Mouse (Mus musculus): ENCODE data around the gene Zfp870.
"Not testable (repeated sequence)": the region's sequence is repeated elsewhere in the genome, so short reads cannot be mapped to it uniquely, and the experiment has no call there.

Zfp870 gene

DNA sequence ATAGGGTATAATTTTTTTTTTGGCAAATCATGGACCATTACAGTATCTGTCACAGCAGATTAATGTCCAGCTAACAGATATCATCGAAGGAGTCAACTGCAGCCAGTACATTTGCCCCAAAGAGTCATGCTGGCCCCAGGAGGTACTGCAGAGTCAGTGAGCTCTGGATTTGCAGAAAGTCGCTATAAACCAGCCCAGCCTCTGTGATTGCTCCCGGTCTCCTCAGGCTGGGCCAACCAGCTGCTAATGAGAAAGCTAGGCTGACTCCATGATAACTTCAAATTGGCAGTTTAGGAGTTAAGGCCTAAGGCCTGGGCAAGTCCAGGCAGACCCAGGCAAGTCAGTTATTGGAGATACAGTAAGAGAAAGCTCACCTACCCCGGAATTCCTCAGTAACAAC lies 19.4 kb downstream of the Zfp870 start:
- no peak for DNase-seq (ENCODE audit: low read depth, low spot score)

DNA sequence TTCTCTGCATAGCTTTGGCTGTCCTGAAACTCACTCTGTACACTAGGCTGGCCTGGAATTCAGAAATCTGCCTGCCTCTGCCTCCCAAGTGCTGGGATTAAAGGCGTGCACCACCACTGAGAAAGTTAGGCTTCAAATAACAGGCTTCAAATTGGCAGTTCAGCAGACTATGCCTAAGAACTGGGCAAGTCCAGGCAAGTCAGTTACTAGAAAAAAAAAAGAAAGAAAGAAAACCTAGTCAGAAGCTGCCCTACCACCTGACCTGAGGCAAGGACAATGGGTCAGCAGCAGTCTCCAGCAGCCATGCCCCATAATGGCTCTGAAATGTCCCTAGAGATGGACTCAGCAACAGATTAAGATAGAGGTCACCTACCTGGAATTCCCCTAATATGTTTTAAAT lies 20.0 kb downstream of the Zfp870 start:
- DNase-seq (ENCODE audit: low read depth, low spot score), result no peak

DNA sequence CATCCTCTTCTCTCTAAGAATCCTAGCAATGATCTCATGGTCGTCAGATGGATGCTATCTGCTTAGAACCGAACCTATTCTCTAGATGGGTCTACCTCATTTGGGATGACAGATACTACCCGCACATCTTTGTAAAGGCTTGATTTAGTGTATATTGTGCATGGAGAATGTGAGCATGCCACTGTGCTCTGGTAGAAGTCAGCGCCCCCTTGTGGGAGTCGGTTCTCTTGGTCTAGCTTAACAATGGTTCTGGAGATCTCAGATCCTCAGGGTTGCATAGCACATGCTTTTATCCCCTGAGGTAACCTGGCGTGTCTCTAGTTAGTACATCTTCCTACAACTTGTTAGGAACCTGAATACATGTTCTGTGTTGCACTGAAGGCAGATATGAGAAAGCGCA lies 24.2 kb downstream of the Zfp870 start:
- not testable (repeated sequence) for DNase-seq (ENCODE audit: low read depth, low spot score)

DNA sequence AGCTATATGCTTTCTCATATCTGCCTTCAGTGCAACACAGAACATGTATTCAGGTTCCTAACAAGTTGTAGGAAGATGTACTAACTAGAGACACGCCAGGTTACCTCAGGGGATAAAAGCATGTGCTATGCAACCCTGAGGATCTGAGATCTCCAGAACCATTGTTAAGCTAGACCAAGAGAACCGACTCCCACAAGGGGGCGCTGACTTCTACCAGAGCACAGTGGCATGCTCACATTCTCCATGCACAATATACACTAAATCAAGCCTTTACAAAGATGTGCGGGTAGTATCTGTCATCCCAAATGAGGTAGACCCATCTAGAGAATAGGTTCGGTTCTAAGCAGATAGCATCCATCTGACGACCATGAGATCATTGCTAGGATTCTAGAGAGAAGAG lies 34.7 kb downstream of the Zfp870 start:
- DNase-seq (ENCODE audit: low read depth, low spot score), result not testable (repeated sequence)

DNA sequence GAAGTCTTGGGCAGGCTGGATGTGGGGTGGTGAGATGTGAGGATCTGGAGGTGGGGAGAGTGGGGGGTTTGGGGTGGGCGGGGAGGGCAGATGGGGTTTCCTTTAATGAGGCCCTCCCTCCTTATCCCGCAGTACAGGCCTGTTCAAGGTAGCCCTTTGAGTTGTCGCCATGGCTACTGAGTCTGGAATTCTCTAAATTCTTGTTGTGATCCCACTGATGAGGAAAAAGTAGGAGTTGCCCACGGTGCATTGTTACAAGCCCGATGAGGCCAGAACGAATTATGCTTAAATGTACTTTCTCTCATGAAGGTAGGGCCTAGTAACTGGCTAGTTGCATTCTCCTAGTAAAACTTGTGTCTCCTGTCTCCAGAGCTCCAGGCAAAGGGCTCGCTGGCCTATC lies 39.9 kb downstream of the Zfp870 start:
- DNase-seq (ENCODE audit: low read depth, low spot score), result no peak

DNA sequence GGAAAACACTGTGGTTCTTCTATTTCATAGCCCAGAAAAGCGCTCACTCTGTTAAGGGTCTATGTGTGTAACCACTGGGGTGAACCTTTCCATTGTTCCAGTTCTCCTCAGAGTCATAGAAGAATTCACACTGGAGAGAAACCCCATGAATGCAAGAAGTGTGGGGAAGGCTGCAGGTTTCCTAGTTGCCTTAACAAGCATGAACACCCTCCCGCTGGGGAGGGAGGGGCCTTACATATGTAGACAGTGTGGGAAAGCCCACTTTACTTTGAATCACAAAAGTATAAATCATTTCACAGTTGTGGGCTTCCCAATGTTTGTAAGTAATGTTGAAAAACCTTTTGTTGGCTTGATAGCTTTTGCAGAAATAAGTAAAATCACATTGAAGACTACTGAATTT lies 50.1 kb downstream of the Zfp870 start:
- no peak for DNase-seq (ENCODE audit: low read depth, low spot score)

DNA sequence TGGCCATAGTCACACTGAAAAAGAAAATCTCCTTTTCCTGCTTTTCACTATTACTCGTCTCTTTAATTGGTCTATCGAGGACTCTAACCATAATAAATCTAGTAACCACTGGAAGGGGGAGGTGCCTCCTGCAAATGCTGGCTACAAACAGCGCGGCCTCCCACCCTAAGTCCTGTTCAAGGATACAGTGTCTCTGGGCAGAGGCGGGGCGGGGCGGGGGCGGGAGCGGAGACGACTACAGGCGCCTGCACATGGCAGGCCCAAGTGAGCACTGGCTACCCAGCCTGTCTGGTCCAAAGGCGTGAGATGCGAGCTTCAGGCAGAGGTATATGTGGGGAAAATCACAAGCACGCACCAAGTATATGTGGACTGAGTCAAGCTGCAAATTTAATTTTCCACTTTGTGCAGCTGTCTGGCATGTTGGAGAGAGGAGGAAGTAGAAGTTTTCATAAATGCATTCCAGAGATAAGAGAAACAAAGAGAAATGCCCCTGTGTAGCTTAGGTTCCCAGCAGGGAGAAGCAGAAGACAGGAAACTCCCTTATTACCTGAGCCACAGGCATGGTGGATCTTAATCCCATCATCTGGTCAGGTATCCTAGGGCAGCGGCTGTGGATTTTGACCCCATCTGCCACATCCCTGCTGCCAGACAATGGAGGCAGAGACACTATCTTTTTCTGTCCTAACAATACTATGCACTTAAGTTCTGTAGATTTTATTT lies 52.2 kb downstream of the Zfp870 start:
- DNase-seq (ENCODE audit: low read depth, low spot score), result no peak

DNA sequence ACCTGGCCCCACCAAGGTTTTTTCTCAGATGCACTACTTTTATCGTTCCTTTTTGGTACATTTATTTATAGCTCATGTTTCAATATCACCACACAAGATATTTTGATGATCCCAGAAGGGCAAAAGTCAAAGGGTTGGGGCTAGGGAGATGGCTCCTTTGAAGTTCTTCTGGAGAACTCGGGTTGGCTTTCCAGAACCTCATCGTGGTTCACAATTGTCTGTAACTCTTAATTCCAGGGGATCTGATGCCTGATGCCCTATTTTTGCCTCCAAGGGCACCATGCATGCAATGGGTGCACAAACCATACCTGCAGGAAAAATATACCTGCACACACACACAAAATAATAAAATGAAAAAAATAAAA lies 61.0 kb downstream of the Zfp870 start:
- no peak for DNase-seq (ENCODE audit: low read depth, low spot score)

DNA sequence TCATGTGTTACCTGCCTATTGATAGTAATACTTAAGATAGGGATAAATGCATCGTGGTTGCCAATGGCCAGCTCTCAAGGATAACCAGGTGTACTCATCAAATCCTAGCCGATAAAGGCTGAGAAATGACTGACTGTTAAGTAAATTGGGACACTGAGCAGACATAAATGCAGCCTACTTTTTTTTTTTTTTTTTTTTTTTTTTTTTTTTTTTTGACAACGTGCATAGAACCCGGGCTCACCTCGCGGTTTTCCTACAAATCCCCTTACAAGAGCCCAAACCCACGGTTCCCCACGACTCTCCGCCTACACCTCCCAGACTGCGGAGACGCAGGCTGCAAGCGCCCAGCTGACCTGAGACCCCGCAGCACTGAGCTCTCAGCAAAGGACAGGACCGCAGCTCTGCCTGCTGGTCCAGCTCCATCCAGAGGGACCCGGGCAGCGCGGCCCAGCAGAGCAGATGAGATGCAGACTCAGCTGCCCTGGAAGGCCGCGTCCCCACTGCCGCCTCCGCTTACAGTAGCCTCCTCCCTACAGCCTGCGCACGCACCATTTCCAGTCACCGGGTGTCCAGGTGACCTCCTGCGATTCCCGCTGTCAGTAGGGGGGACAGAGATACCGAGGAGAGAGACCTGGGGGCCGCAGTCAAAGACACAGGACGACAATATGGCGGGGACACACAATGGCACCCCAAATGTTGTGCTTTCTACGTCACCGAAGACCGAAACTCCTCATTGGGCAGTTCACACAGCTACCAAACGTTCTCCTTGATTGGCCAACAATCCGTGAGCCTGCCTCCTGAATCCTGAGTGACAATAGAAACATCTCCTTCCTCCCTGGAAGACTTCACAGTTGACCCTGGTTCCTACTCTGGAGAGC lies 61.7 kb downstream of the Zfp870 start, which contains the start of gene Zfp799:
Zfp799 (minus strand) TSS at position 722 of the 878 bp plus-strand sequence.
- peak; percentile 87 for DNase-seq (ENCODE audit: low read depth, low spot score)
